Mouse (Mus musculus) erythroblast, embryonic 14.5 days (primary cell): ENCODE measurements around the gene Macf1.

Experiments
- GATA1 ChIP-seq: IDR thresholded peaks from 2 replicates; pipeline ENCODE4 v1.6.1; 2012; ENCODE audit warnings: low read length, inconsistent platforms, mixed read lengths
- TAL1 ChIP-seq: IDR thresholded peaks from 3 replicates; pipeline ENCODE4 v1.6.1; 2012; ENCODE audit warnings: low read length, inconsistent platforms, mixed read lengths

DNA sequence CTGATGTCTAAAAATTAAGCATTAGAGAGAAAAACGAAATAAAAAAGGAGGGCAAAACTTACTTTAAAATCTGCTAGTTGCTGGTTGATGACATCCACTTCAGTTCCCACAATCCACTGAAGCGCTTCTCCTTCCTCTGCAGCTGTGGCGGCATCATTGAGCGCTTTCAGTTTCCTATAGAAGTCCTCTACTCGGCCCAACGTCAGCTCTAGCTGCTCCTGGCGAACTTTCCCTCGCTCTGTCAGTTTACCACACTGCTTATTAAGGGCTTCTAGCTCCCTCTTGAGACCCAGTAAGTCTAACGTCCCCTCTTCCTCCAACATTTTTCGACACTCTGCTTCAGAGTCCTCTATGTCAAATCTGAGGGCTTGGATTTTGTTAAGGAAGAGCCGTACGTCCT, 252.2 kb downstream of the Macf1 start:
- TF ChIP-seq GATA1: no peak
- no peak for TF ChIP-seq TAL1
